Mouse (Mus musculus): ENCODE data around the gene Zfp786.
"Not testable (repeated sequence)": the region's sequence is repeated elsewhere in the genome, so short reads cannot be mapped to it uniquely, and the experiment has no call there.

Gene Zfp786

DNA sequence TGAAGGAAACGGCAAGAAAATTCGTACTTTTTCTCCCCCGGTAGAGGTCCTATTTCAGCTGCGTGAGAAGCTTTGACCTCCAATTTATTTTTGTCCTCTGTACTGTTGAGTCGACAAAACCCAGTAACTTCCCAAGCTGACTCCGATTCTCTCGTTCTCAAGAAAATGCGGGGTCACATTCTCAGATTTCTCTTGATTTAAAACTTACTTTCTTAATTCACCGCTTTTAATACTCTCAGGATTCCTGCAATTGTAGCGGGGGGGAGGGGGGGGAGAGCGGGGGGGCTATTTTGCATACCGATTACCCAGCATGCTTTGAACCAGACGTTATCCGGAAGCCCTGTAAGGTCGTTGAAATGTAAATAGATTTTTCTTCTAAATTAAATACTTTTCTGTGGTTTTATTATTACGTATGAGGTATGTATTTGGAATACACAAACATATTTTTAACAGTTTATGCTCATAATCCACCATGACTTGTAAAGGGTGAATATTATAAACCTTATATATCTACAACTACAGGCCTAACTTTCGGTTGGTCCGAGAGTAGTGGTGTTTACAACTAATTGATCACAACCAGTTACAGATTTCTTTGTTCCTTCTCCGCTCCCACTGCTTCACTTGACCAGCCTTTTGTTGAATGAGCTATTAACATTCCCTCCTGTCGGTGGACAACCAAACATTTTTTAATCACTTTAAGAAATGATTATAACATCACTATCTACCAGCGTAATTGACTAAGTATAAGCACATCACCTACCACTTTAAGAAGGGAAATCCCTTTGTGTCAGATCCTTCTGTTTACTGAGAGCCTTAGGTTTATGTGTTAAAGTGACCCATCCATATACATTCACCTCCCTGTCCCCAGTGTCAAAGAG, 49.3 kb downstream of the Zfp786 start:
- DNase-seq (ENCODE audit: low read depth, low spot score): peak; percentile 85

DNA sequence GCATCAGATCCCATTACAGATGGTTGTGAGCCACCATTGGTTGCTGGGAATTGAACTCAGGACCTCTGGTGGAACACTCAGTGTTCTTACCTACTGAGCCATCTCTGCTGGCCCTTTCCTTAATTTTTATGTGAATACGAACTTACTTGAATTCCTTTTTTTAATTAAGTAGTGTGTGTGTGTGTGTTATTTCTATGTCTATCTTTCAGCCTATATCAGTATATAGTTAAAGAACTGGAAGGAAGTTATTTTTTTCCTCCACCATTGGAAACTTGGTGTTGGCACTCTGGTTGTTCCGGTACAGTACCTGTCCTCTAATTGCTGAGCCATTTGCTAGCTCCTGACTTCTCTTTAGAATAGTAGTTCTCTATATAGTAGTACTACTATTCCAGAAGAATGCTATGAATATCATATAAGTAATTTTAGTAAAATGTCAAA, 50.1 kb downstream of the Zfp786 start:
- DNase-seq (ENCODE audit: low read depth, low spot score): peak; percentile 40

DNA sequence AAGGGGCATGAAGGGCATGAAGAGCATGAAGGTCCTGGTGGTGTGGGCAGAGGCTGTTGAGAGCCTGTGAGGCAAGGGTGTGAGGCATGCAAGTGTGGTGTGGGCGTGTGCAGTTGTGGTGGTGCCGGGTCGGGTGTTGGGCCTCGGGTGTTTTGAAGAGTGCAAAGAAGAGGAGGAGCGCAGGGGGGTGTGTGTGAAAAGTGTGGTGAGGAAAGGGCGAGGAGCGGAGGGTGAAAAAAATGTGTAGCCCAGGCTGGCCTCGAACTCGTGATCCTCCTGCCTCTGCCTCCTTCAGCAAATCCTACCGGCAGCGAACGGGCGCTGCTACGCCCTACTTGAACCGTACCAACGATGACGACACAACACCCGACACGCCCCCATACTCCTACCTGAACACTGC, 58.9 kb downstream of the Zfp786 start:
- peak; percentile 29 for DNase-seq (ENCODE audit: low read depth, low spot score)

DNA sequence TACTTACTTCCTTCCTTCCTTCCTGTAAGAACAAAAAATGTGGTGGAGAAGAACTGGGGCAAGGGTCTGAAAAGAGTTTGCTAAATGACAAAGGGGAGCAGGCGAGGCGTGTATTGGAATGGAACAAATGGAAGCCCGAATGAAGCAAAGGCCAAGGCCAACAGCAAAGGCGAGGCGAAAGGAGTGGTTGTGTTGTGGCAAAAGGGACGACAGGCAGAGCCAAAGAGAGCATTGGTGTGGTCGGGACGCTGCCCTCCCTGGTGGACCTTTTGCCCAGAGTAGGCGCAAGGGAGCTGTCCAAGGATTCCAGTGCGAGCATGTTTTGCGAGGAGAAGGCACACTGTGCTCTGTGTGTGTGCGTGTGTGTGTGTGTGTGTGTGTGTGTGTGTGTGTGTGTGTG, 59.6 kb downstream of the Zfp786 start:
- not testable (repeated sequence) for DNase-seq (ENCODE audit: low read depth, low spot score)

DNA sequence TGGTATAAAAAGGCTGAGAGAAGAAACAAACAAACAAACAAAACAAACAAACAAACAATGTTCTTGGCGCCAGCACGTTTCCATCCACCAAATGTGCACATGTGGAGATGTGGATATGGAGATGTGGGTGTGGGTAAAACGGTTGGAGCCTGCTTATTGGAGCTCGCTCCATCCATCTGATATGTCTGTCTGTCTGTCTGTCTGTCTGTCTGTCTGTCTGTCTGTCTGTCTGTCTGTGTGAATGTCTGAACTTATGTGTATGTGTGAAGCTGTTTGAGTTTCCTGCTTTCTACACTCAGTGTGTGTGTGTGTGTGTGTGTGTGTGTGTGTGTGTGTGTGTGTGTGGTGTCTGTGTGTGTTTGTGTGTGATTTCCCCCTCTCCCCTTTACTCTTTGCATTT, 60.8 kb downstream of the Zfp786 start:
- not testable (repeated sequence) for DNase-seq (ENCODE audit: low read depth, low spot score)
